Mouse (Mus musculus) limb, embryonic 13.5 days (tissue): ENCODE measurements around the gene Sez6. TPM values are rescaled to one million over a fixed set of nuclear protein-coding genes. Genes with fewer than 3 reads are reported as not detected.

Experiments used
- ATAC-seq: fragments of 200-750 bp; cut with Nextera tagmentation; 2 replicates; pipeline ENCODE4 v1.8.0; 2017; ENCODE audit warnings: low read depth, moderate number of reproducible peaks, moderate TSS enrichment; ENCODE audit not compliant: low FRiP score
- H3K27ac ChIP-seq: fragments of 300-500 bp; sonication (generic); 2 replicates; pipeline ENCODE4 v1.5.1; 2015; ENCODE audit warnings: inconsistent platforms, mild to moderate bottlenecking, moderate library complexity
- H3K27me3 ChIP-seq: fragments of 300-500 bp; sonication (generic); 2 replicates; pipeline ENCODE4 v1.6.1; 2015; ENCODE audit warnings: mild to moderate bottlenecking, inconsistent platforms
- H3K36me3 ChIP-seq: fragments of 300-500 bp; sonication (generic); 2 replicates; pipeline ENCODE4 v1.6.1; 2015; ENCODE audit warnings: inconsistent platforms, mild to moderate bottlenecking, moderate library complexity
- H3K4me1 ChIP-seq: fragments of 300-500 bp; sonication (generic); 2 replicates; pipeline ENCODE4 v1.6.1; 2015; ENCODE audit warnings: inconsistent platforms
- H3K4me2 ChIP-seq: fragments of 300-500 bp; sonication (generic); replicated peaks from 2 replicates; pipeline ENCODE4 v1.6.1; 2015; ENCODE audit warnings: inconsistent platforms, mild to moderate bottlenecking, moderate library complexity
- H3K4me3 ChIP-seq: fragments of 300-500 bp; sonication (generic); 2 replicates; pipeline ENCODE4 v1.5.1; 2015; ENCODE audit warnings: moderate library complexity, mild to moderate bottlenecking, inconsistent platforms
- H3K9ac ChIP-seq: fragments of 300-500 bp; sonication (generic); 2 replicates; pipeline ENCODE4 v1.6.1; 2015; ENCODE audit warnings: mild to moderate bottlenecking, inconsistent platforms
- H3K9me3 ChIP-seq: fragments of 300-500 bp; sonication (generic); 2 replicates; pipeline ENCODE4 v1.6.1; 2016; ENCODE audit warnings: inconsistent platforms
- WGBS: fragments of 180-500 bp; shearing (Covaris S2); methylation state at CpG from one replicate; pipeline ENCODE4 v1.1.7; 2015; 5-methylcytosine and 5-hydroxymethylcytosine counted together
- polyA plus RNA-seq: library from polyadenylated mRNA; unstranded; fragments of >200 nt; fragmentation: Nextera tagmentation; extraction: Ambion mirVana; gene quantifications from 2 replicates; pipeline ENCODE4 v1.2.1, GENCODE M21; 2015

Sez6 gene
- polyA plus RNA-seq, 1 experiment from 2014 or later: 0.18 TPM

DNA sequence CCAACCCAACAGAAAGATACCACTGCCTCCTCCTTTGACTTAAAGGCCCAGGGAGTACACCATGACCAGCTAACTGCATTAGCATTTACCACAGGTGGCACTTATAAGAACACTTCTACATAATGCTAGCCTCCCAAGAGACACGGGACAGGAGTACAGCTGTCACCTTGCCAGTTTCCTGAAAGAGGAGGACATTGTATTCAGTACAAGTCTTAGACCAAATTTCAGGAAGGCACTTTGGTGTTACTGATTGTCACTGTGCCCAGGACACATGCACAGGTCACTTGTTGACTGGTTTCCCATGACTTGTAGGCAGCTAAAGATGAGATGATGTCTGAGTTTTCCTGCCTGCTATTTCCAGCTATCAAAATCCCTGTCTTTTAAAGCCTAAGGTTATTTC lies 65.0 kb downstream of the Sez6 start:
- H3K36me3 ChIP-seq: peaks cover 33% of the 10 kb centered on the region
- 83% methylated on average over 1 of the region's 1 CpGs for WGBS
- no peak overlapping the region for H3K4me3 ChIP-seq
- no peaks in the 10 kb centered on the region for H3K27me3 ChIP-seq
- H3K4me2 ChIP-seq: no peak overlapping the region
- no peaks in the 10 kb centered on the region for H3K9me3 ChIP-seq
- H3K9ac ChIP-seq: no peak overlapping the region
- no peak overlapping the region for H3K27ac ChIP-seq
- ATAC-seq: no peak
- no peaks in the 10 kb centered on the region for H3K4me1 ChIP-seq

DNA sequence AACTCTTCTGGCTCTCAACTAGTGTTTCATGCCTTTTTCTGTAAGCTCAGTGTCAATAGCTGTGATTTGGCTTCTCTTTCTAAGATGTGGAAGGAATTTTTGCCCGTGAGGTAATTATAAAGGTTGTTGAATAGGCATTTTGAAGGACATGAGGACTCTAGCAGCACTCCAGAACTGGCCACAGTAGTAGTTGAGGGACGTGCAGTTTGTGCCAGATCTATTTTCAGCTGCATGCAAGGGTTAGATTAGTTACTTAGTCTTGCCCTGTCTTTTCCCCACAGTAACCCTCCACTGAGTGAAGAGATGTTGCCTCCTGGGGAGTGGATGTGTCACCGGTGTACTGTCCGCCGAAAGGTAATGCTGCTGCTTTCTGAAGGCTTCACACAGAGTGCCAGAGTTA lies 75.8 kb downstream of the Sez6 start:
- Histone ChIP-seq H3K36me3 (peaks cover 73% of the 10 kb centered on the region), H3K4me3 (no peak overlapping the region), H3K27me3 (no peaks in the 10 kb centered on the region), H3K9ac (no peak overlapping the region), H3K4me1 (no peaks in the 10 kb centered on the region), H3K9me3 (no peaks in the 10 kb centered on the region), H3K27ac (no peak overlapping the region), H3K4me2 (no peak overlapping the region)
- 90% methylated on average over 5 of the region's 5 CpGs for WGBS
- no peak for ATAC-seq

DNA sequence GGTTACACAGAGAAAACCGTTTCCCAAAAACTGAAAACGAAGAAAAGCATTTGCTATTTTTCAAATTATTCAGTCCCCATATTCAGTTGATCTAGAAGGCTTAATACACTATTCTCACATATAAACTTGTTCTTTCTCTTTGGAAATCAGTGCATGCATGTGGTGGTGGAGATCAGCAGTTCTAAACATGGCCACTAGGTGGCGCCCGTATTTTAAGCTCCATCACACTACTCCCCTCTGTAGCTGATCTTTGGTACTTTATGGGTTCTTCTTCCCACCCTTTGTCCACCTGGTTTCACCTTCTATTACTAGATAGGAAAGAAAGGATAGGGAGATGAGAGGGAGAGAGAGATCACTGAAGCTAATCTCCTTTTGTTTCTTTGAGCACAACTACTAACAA lies 89.1 kb downstream of the Sez6 start:
- no peak overlapping the region for H3K4me2 ChIP-seq
- ATAC-seq: peak; percentile 71; the same call in 1 of the 2 replicates
- no peaks in the 10 kb centered on the region for H3K4me1 ChIP-seq
- 25% methylated on average over 4 of the region's 4 CpGs for WGBS
- H3K9ac ChIP-seq: no peak overlapping the region
- H3K27me3 ChIP-seq: no peaks in the 10 kb centered on the region
- H3K27ac ChIP-seq: no peak overlapping the region
- no peak overlapping the region for H3K4me3 ChIP-seq
- peaks cover 92% of the 10 kb centered on the region for H3K36me3 ChIP-seq
- H3K9me3 ChIP-seq: no peaks in the 10 kb centered on the region

DNA sequence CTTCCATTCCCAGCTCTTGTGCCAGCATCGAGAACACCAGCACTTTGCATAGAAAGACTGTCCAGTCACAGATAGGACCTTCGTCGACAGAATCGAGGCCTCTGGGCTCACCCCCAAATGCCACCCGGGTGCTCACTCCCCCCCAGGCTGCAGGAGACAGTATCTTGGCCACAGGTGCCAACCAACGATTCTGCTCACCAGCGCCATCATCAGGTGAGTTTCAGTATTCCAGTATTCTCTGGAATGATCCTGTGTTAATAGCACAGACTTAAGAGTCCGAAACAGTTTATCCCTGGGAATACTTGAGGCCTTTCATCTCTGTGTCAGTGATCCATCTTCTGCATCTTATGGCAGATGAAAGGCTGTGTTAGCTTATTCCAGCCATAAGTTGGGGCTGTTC lies 93.0 kb downstream of the Sez6 start:
- H3K4me1 ChIP-seq: no peaks in the 10 kb centered on the region
- no peak overlapping the region for H3K27ac ChIP-seq
- H3K4me2 ChIP-seq: no peak overlapping the region
- H3K9ac ChIP-seq: no peak overlapping the region
- no peaks in the 10 kb centered on the region for H3K27me3 ChIP-seq
- no peak for ATAC-seq
- H3K4me3 ChIP-seq: no peak overlapping the region
- peaks cover 90% of the 10 kb centered on the region for H3K36me3 ChIP-seq
- 85% methylated on average over 8 of the region's 8 CpGs for WGBS
- no peaks in the 10 kb centered on the region for H3K9me3 ChIP-seq

Other genes starting within 250 kb of the Sez6 start
- 4.7 and 5.1 TPM in 2 replicates for gene Nufip2, start 244.6 kb upstream of the Sez6 start, polyA plus RNA-seq
- not detected in 2 replicates for gene Cryba1, start 205.5 kb upstream of the Sez6 start, polyA plus RNA-seq
- 33.7 and 40.5 TPM in 2 replicates for gene Myo18a, start 167.6 kb upstream of the Sez6 start, polyA plus RNA-seq
- gene Gm10277, start 143.1 kb upstream of the Sez6 start, polyA plus RNA-seq: 1.8 and 2.4 TPM in 2 replicates
- gene Pipox, start 36.7 kb upstream of the Sez6 start, polyA plus RNA-seq: 0.66 and 1.4 TPM in 2 replicates
- gene Phf12, start 52.0 kb downstream of the Sez6 start, polyA plus RNA-seq: 21.5 and 22.0 TPM in 2 replicates
- gene Dhrs13, start 101.5 kb downstream of the Sez6 start, polyA plus RNA-seq: 20.1 and 21.1 TPM in 2 replicates
- gene Flot2, start 107.1 kb downstream of the Sez6 start, polyA plus RNA-seq: 52.0 and 52.9 TPM in 2 replicates
- gene Eral1, start 149.6 kb downstream of the Sez6 start, polyA plus RNA-seq: 37.8 and 38.7 TPM in 2 replicates
- gene Fam222b, start 163.9 kb downstream of the Sez6 start, polyA plus RNA-seq: 13.7 and 16.1 TPM in 2 replicates
- 108 and 109 TPM in 2 replicates for gene Traf4, start 234.8 kb downstream of the Sez6 start, polyA plus RNA-seq
- gene Nek8, start 245.9 kb downstream of the Sez6 start, polyA plus RNA-seq: 20.1 and 20.7 TPM in 2 replicates
- gene Tlcd1, start 245.9 kb downstream of the Sez6 start, polyA plus RNA-seq: 13.5 and 14.1 TPM in 2 replicates